Mouse (Mus musculus): ENCODE results near the gene Leng1.

The Leng1 gene

DNA sequence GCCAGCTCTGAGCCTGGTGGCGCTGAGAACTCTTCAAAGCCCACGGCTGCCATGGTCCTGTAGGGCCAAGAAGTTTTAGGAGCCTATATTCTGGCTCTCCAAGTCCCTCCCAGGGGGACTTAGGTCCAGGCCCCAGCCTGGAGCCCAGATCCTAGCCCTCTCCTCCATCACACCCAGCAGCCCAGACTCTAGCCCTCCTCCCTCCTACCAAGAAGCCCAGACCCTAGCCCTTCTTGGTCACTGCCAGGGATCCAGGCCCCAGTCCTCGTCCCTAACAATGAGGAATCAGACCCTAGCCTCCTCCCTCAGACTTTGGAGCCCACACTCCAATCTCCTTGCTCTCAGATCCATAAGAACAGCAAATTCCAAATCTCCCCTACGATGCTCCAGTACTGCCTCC lies 36.6 kb downstream of the Leng1 start:
- DNase-seq, result no peak

DNA sequence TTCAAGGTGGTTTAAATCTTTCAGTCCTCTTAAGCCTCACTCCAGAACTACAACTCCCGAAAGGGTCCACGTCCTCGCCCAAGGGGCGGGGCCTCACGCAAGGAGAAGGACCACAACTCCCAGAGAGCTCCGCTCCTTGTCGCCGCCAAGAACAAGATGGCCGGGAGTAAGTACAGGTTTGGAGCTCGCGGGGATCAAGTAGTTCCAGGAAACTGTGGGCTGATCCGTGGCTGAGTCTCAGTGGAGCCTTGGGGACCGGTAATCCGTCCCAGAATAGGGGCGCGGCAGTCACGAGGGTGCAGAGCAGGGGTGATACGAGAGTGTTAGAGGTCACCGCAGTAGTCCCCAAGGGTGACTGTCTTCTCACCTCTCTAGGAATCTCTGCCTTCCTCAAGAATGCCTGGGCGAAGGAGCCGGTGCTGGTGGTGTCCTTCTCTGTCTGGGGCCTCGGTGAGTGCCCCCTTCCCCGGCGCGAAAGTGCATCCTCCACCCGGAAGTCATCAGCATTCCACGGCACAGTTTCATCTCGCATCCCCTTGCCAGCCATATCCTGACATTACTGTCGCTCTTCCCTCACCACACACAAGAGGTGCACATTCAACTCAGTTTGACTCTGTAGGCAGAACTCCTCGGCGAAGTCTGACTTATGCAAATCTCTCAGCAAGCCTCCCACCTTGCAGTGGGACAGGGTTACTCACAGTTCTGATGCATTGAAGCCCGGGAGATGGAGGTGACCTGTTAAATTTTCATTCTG lies 48.2 kb downstream of the Leng1 start, which contains the start of gene Ndufa3:
TSS of gene Ndufa3 (plus strand) at position 132 of the 754 bp plus-strand sequence.
- DNase-seq, result peak; percentile 92

DNA sequence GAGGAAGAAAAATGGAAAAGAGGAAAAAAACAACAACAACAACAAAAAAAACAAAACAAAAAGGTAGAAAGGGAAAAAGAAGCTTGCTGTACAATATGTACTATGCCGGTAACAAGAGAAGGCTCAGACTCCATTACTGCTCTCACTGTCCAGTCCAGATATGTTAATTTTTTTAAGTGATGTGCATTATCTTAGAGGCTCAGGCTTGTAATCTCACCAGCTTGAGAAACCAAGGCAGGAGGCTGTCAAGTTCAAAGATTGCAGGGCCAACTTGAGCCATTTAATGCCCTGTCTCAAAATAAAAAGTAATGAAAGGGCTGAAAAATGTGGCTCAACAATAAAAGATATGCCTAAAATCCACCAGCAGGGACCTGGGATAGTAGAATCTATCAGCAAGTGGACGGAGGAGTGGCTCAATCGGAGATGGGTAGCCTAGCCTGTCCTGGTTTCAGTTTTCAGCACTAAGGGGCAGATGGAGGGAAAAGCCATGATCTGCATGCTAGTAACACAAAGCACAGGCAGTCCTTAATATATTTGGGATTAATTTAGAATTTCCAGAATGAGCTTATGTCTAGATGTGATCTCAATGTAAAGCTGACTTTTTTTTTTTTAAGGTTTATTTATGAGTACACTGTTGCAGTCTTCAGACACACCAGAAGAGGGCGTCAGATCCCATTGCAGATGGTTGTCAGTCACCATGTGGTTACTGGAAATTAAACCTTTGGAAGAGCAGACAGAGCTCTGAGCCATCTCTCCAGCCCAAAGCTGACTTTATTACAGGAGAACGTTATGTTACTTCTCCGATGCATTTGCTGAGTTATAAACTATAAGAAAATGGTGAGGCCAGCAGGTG lies 49.0 kb downstream of the Leng1 start:
- no peak for DNase-seq

DNA sequence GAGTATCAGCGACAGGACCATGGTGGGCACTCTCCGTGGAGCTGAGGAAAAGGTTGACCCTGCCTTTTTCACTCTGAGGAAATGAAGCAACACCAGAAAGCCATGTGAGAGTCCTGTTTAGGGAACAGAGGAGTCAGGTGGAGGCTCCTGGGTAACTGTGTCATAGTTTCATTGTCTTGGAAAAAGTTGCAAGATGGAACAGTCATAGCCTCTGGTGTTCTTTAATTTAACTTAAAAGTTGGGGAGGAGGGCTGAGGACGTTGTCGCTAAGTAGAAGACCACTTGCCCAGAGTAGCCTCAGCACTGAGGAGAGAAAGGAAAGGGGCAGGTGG lies 49.6 kb downstream of the Leng1 start, which contains the start of gene Oscar:
TSS of gene Oscar (minus strand) at position 101 of the 332 bp plus-strand sequence.
- no peak for DNase-seq

DNA sequence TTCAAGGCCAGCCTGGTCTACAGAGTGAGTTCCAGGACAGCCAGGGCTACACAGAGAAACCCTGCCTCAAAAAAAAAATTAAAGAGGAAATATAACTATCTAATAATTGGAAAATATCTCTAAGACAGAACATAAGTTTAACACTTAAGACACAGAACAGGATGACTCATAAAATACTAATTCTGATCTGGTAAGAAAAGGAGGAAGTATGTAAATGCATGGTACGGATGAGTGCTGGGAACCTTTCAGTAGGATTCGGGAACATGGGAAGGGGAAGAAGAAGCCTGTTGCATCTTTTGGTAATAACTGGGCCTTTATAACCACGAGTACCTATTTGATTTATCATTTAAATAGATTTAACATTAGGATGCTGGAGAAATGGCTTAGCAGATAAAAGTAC lies 51.6 kb downstream of the Leng1 start:
- no peak for DNase-seq

DNA sequence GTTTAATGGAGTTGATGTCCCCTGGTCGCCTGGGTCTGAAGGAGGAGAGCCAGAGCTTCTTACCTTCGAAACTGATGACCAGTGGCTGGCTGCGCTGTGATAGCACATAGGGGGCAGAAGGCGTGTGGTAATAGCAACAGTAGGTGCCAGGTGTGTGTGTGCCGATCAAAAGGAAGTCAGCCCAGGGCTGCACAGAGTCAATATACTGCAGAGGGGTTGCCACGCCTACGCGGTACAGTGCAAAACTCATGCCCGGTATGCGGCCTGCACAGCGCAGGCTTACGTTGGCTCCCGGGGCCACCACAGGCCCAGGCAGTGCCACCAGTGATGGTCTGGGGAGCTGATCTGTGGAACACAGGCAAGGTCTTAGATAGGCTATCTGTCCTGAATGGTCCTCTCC lies 54.6 kb downstream of the Leng1 start:
- no peak for DNase-seq

DNA sequence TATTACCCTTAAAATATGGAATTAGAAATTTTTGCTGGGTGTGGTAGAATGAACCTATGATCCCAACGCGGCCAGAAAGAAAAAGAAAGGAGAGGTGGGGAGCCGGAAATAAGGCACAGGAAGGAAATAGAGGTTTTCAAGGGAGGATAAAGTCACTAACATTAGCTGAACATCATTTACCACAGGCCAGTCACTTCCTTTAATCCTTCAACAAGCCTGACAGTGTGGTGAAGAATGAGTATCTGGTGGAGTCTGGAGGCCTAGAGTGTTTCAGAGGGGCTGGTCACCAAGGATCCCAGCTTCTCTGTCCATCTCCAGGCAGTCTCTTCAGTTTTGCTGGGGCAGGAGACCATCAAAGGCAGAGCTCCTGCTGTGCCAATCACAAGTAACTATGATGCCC lies 55.2 kb downstream of the Leng1 start:
- no peak for DNase-seq

Measured in layer of hippocampus, adult 9-11 months (tissue).